Mouse (Mus musculus) embryonic facial prominence, embryonic 12.5 days (tissue): ENCODE measurements around the gene Otud7a. TPM values are rescaled to one million over a fixed set of nuclear protein-coding genes. Genes with fewer than 3 reads are reported as not detected.

Experiments used
- ATAC-seq: fragments of 200-750 bp; cut with Nextera tagmentation; 2 replicates; pipeline ENCODE4 v1.8.0; 2017; ENCODE audit not compliant: insufficient number of reproducible peaks, insufficient read depth, low FRiP score, low TSS enrichment
- H3K27ac ChIP-seq: fragments of 300-500 bp; sonication (generic); 2 replicates; pipeline ENCODE4 v1.5.1; 2016; ENCODE audit warnings: mild to moderate bottlenecking
- H3K27me3 ChIP-seq: fragments of 300-500 bp; sonication (generic); 2 replicates; pipeline ENCODE4 v1.6.1; 2016; ENCODE audit warnings: mild to moderate bottlenecking, moderate library complexity
- H3K36me3 ChIP-seq: fragments of 300-500 bp; sonication (generic); 2 replicates; pipeline ENCODE4 v1.6.1; 2016; ENCODE audit warnings: mild to moderate bottlenecking
- H3K4me1 ChIP-seq: fragments of 300-500 bp; sonication (generic); 2 replicates; pipeline ENCODE4 v1.6.1; 2016
- H3K4me2 ChIP-seq: fragments of 300-500 bp; sonication (generic); replicated peaks from 2 replicates; pipeline ENCODE4 v1.6.1; 2016; ENCODE audit warnings: mild to moderate bottlenecking, moderate library complexity
- H3K4me3 ChIP-seq: fragments of 300-500 bp; sonication (generic); 2 replicates; pipeline ENCODE4 v1.5.1; 2016; ENCODE audit warnings: mild to moderate bottlenecking
- H3K9ac ChIP-seq: fragments of 300-500 bp; sonication (generic); 2 replicates; pipeline ENCODE4 v1.6.1; 2016; ENCODE audit warnings: mild to moderate bottlenecking, moderate library complexity
- H3K9me3 ChIP-seq: fragments of 300-500 bp; sonication (generic); 2 replicates; pipeline ENCODE4 v1.6.1; 2016; ENCODE audit warnings: mild to moderate bottlenecking, moderate library complexity
- WGBS: fragments of 180-500 bp; shearing (Covaris S2); methylation state at CpG from one replicate; pipeline ENCODE4 v1.1.7; 2016; 5-methylcytosine and 5-hydroxymethylcytosine counted together
- polyA plus RNA-seq: library from polyadenylated mRNA; unstranded; fragments of >200 nt; fragmentation: Nextera tagmentation; extraction: Ambion mirVana; gene quantifications from 2 replicates; pipeline ENCODE4 v1.2.1, GENCODE M21; 2016

Gene Otud7a
- polyA plus RNA-seq, 1 experiment from 2014 or later = 0.28 TPM

GRCm38 (mm10) chr7:63508079-63508478 lies 63.5 kb downstream of the Otud7a start:
- H3K4me2 ChIP-seq = no peak overlapping the region
- H3K9ac ChIP-seq = no peak overlapping the region
- no peak for ATAC-seq
- H3K27me3 ChIP-seq = no peaks in the 10 kb centered on the region
- H3K4me1 ChIP-seq = no peaks in the 10 kb centered on the region
- no peaks in the 10 kb centered on the region for H3K9me3 ChIP-seq
- H3K4me3 ChIP-seq = no peak overlapping the region
- H3K27ac ChIP-seq = no peak overlapping the region
- H3K36me3 ChIP-seq = no peaks in the 10 kb centered on the region
- 97% methylated on average over 2 of the region's 2 CpGs for WGBS

- Histone ChIP-seq H3K27me3 (no peaks in the 10 kb centered on the region), H3K36me3 (no peaks in the 10 kb centered on the region), H3K9me3 (no peaks in the 10 kb centered on the region), H3K9ac (no peak overlapping the region), H3K4me2 (no peak overlapping the region), H3K4me1 (no peaks in the 10 kb centered on the region), H3K27ac (no peak overlapping the region), H3K4me3 (no peak overlapping the region)
- ATAC-seq = no peak
- 57% methylated on average over 1 of the region's 1 CpGs for WGBS
Observed at GRCm38 (mm10) chr7:63509825-63510224, 65.3 kb downstream of the Otud7a start.

- no peaks in the 10 kb centered on the region for H3K4me1 ChIP-seq
- no peaks in the 10 kb centered on the region for H3K36me3 ChIP-seq
- H3K9me3 ChIP-seq = no peaks in the 10 kb centered on the region
- H3K4me3 ChIP-seq = no peak overlapping the region
- no peak for ATAC-seq
- H3K9ac ChIP-seq = no peak overlapping the region
- H3K4me2 ChIP-seq = no peak overlapping the region
- H3K27me3 ChIP-seq = no peaks in the 10 kb centered on the region
- H3K27ac ChIP-seq = no peak overlapping the region
Observed at GRCm38 (mm10) chr7:63511458-63511857, 66.9 kb downstream of the Otud7a start.

GRCm38 (mm10) chr7:63512561-63512960 lies 68.0 kb downstream of the Otud7a start:
- H3K36me3 ChIP-seq = no peaks in the 10 kb centered on the region
- no peaks in the 10 kb centered on the region for H3K9me3 ChIP-seq
- H3K4me1 ChIP-seq = no peaks in the 10 kb centered on the region
- H3K4me3 ChIP-seq = no peak overlapping the region
- no peak overlapping the region for H3K4me2 ChIP-seq
- H3K27ac ChIP-seq = no peak overlapping the region
- no peaks in the 10 kb centered on the region for H3K27me3 ChIP-seq
- ATAC-seq = no peak
- H3K9ac ChIP-seq = no peak overlapping the region
- 68% methylated on average over 2 of the region's 2 CpGs for WGBS

- Histone ChIP-seq H3K4me2 (no peak overlapping the region), H3K4me3 (no peak overlapping the region), H3K9me3 (no peaks in the 10 kb centered on the region), H3K36me3 (no peaks in the 10 kb centered on the region), H3K27me3 (no peaks in the 10 kb centered on the region), H3K9ac (no peak overlapping the region), H3K27ac (no peak overlapping the region), H3K4me1 (no peaks in the 10 kb centered on the region)
- 82% methylated on average over 5 of the region's 5 CpGs for WGBS
- ATAC-seq = no peak
Observed at GRCm38 (mm10) chr7:63516141-63516895, 71.8 kb downstream of the Otud7a start.

GRCm38 (mm10) chr7:63520299-63520698 lies 75.7 kb downstream of the Otud7a start:
- H3K27ac ChIP-seq = no peak overlapping the region
- no peaks in the 10 kb centered on the region for H3K36me3 ChIP-seq
- no peaks in the 10 kb centered on the region for H3K27me3 ChIP-seq
- 76% methylated on average over 1 of the region's 1 CpGs for WGBS
- H3K4me2 ChIP-seq = no peak overlapping the region
- H3K9me3 ChIP-seq = no peaks in the 10 kb centered on the region
- no peak for ATAC-seq
- H3K9ac ChIP-seq = no peak overlapping the region
- H3K4me1 ChIP-seq = no peaks in the 10 kb centered on the region
- no peak overlapping the region for H3K4me3 ChIP-seq

- no peaks in the 10 kb centered on the region for H3K36me3 ChIP-seq
- no peak overlapping the region for H3K4me2 ChIP-seq
- 78% methylated on average over 3 of the region's 3 CpGs for WGBS
- H3K4me1 ChIP-seq = no peaks in the 10 kb centered on the region
- no peak overlapping the region for H3K9ac ChIP-seq
- ATAC-seq = no peak
- H3K4me3 ChIP-seq = no peak overlapping the region
- no peaks in the 10 kb centered on the region for H3K9me3 ChIP-seq
- H3K27me3 ChIP-seq = no peaks in the 10 kb centered on the region
- H3K27ac ChIP-seq = no peak overlapping the region
Observed at GRCm38 (mm10) chr7:63522403-63522802, 77.9 kb downstream of the Otud7a start.

- H3K27ac ChIP-seq = no peak overlapping the region
- no peaks in the 10 kb centered on the region for H3K27me3 ChIP-seq
- no peak overlapping the region for H3K9ac ChIP-seq
- no peaks in the 10 kb centered on the region for H3K4me1 ChIP-seq
- no peak overlapping the region for H3K4me3 ChIP-seq
- H3K36me3 ChIP-seq = no peaks in the 10 kb centered on the region
- H3K4me2 ChIP-seq = no peak overlapping the region
- H3K9me3 ChIP-seq = no peaks in the 10 kb centered on the region
- ATAC-seq = no peak
- 82% methylated on average over 3 of the region's 3 CpGs for WGBS
Observed at GRCm38 (mm10) chr7:63523051-63523450, 78.5 kb downstream of the Otud7a start.

GRCm38 (mm10) chr7:63540293-63540692 lies 95.7 kb downstream of the Otud7a start:
- H3K4me3 ChIP-seq = no peak overlapping the region
- WGBS = 94% methylated on average over 4 of the region's 4 CpGs
- H3K4me1 ChIP-seq = no peaks in the 10 kb centered on the region
- H3K27me3 ChIP-seq = no peaks in the 10 kb centered on the region
- no peaks in the 10 kb centered on the region for H3K36me3 ChIP-seq
- H3K9me3 ChIP-seq = no peaks in the 10 kb centered on the region
- no peak overlapping the region for H3K27ac ChIP-seq
- H3K9ac ChIP-seq = no peak overlapping the region
- no peak for ATAC-seq
- no peak overlapping the region for H3K4me2 ChIP-seq

- Histone ChIP-seq H3K4me2 (no peak overlapping the region), H3K9ac (no peak overlapping the region), H3K27ac (no peak overlapping the region), H3K4me3 (no peak overlapping the region), H3K36me3 (no peaks in the 10 kb centered on the region), H3K4me1 (no peaks in the 10 kb centered on the region), H3K27me3 (no peaks in the 10 kb centered on the region), H3K9me3 (no peaks in the 10 kb centered on the region)
- no peak for ATAC-seq
- 81% methylated on average over 1 of the region's 1 CpGs for WGBS
Observed at GRCm38 (mm10) chr7:63554457-63554856, 109.9 kb downstream of the Otud7a start.

- ATAC-seq = no peak
- Histone ChIP-seq H3K4me3 (no peak overlapping the region), H3K36me3 (no peaks in the 10 kb centered on the region), H3K9ac (no peak overlapping the region), H3K4me1 (no peaks in the 10 kb centered on the region), H3K27me3 (no peaks in the 10 kb centered on the region), H3K4me2 (no peak overlapping the region), H3K27ac (no peak overlapping the region), H3K9me3 (no peaks in the 10 kb centered on the region)
- 73% methylated on average over 5 of the region's 5 CpGs for WGBS
Observed at GRCm38 (mm10) chr7:63556324-63556723, 111.8 kb downstream of the Otud7a start.

GRCm38 (mm10) chr7:63558918-63559317 lies 114.4 kb downstream of the Otud7a start:
- Histone ChIP-seq H3K9me3 (no peaks in the 10 kb centered on the region), H3K4me1 (no peaks in the 10 kb centered on the region), H3K4me3 (no peak overlapping the region), H3K4me2 (no peak overlapping the region), H3K9ac (no peak overlapping the region), H3K27me3 (no peaks in the 10 kb centered on the region), H3K27ac (no peak overlapping the region), H3K36me3 (no peaks in the 10 kb centered on the region)
- no peak for ATAC-seq
- 87% methylated on average over 3 of the region's 3 CpGs for WGBS
